ENCODE assay signal across 8 mouse cellular contexts in genomic region chr5:92312046-92312715, GRCm38 (mm10). TPM values are rescaled to one million over a fixed set of nuclear protein-coding genes. Genes with fewer than 3 reads are reported as not detected.
DNase-seq lines count a peak whose midpoint lies in the region; ATAC-seq and TF ChIP-seq lines count a peak whose summit lies in the region.

No protein-coding gene starts in this region.

- POLR2A ChIA-PET in Patski (lab: Charles Lee) = interaction anchor here (0.7 to 1.2 kb wide), 2 partner anchors 9 to 290 kb away, joined by 3 to 6 read pairs; no protein-coding TSS in a partner anchor

- no peaks in the 10 kb centered on the region for H3K27me3 ChIP-seq in Patski

- CTCF ChIA-PET in Patski (lab: Charles Lee) = interaction anchor here (0.7 to 2.9 kb wide), 18 partner anchors 11 to 186 kb away, joined by 3 to 65 read pairs (median 6); partner anchors contain the start of gene Cxcl9

- in situ Hi-C loops in Patski (cut with MboI; ENCODE audit: low pct_unique_long_range_greater_than_20kb) = no loop called here

- ATAC-seq in Patski = no peak
- ATAC-seq in granulocyte monocyte progenitor cell, adult 5-6 weeks (replicated peaks; ENCODE audit: poor library complexity, severe bottlenecking) = peak; percentile 54

- peak; percentile 55 for TF ChIP-seq CTCF in Patski (IDR thresholded peaks at IDR 0.05)

- DNase-seq in CD4-positive helper T cell, adult 2 months (ENCODE audit: low read depth, low spot score) = peak; percentile 85
- DNase-seq in Patski (ENCODE audit: low read depth, low spot score) = no peak
- peak; percentile 83 to 93 for DNase-seq in cerebellum, postnatal 25 days
- peak; percentile 94 for DNase-seq in layer of hippocampus, adult 9-10 months (ENCODE audit: low spot score)
- peak; percentile 92 for DNase-seq in lung, postnatal 10 days
- DNase-seq in right cerebral cortex, postnatal 14 days = peak; percentile 97
- peak; percentile 57 to 85 for DNase-seq in urinary bladder, postnatal 4 days (ENCODE audit: low spot score in 2 of 2)

RNA-seq across cellular contexts. Expression of gene Sdad1, which starts 1.9 kb away (rescaled TPM):
- polyA plus RNA-seq in Patski (2021) = 27.6 TPM
- total RNA-seq in granulocyte monocyte progenitor cell, adult 5-6 weeks (2014; fragmentation: Nextera tagmentation) = 41.2 and 46.9 TPM in 2 replicates
- 67.5 and 84.2 TPM in 2 replicates for total RNA-seq in granulocyte monocyte progenitor cell, adult 5-6 weeks (2017)

RNA-seq across cellular contexts. Expression of gene Cxcl9, which starts 15.7 kb away (rescaled TPM):
- 0.03 TPM for polyA plus RNA-seq in Patski (2021)
- not detected in 2 replicates for total RNA-seq in granulocyte monocyte progenitor cell, adult 5-6 weeks (2014; fragmentation: Nextera tagmentation)
- total RNA-seq in granulocyte monocyte progenitor cell, adult 5-6 weeks (2017) = 0.22 and 0.52 TPM in 2 replicates

RNA-seq across cellular contexts. Expression of gene Art3, which starts 19.4 kb away (rescaled TPM):
- polyA plus RNA-seq in Patski (2021) = not detected
- total RNA-seq in granulocyte monocyte progenitor cell, adult 5-6 weeks (2014; fragmentation: Nextera tagmentation) = 1.1 TPM in 1 of 2 replicates, not detected in the other
- total RNA-seq in granulocyte monocyte progenitor cell, adult 5-6 weeks (2017) = 4.8 TPM in 1 of 2 replicates, not detected in the other

RNA-seq across cellular contexts. Expression of gene Naaa, which starts 34.2 kb away (rescaled TPM):
- polyA plus RNA-seq in Patski (2021) = 33.5 TPM
- 5.8 and 17.9 TPM in 2 replicates for total RNA-seq in granulocyte monocyte progenitor cell, adult 5-6 weeks (2014; fragmentation: Nextera tagmentation)
- 7.2 and 11.9 TPM in 2 replicates for total RNA-seq in granulocyte monocyte progenitor cell, adult 5-6 weeks (2017)

RNA-seq across cellular contexts. Expression of gene Cxcl10, which starts 36.5 kb away (rescaled TPM):
- polyA plus RNA-seq in Patski (2021) = 2.1 TPM
- not detected in 2 replicates for total RNA-seq in granulocyte monocyte progenitor cell, adult 5-6 weeks (2014; fragmentation: Nextera tagmentation)
- total RNA-seq in granulocyte monocyte progenitor cell, adult 5-6 weeks (2017) = 4.6 and 18.8 TPM in 2 replicates
